Mouse (Mus musculus) ES-CJ7 (cell line): Measurements from ENCODE around the gene Bmpr1b.

ENCODE experiments used
- DNase-seq: peaks from one replicate; pipeline ENCODE4 v3.0.0; 2011; ENCODE audit warnings: low read depth, low spot score

Gene Bmpr1b

DNA sequence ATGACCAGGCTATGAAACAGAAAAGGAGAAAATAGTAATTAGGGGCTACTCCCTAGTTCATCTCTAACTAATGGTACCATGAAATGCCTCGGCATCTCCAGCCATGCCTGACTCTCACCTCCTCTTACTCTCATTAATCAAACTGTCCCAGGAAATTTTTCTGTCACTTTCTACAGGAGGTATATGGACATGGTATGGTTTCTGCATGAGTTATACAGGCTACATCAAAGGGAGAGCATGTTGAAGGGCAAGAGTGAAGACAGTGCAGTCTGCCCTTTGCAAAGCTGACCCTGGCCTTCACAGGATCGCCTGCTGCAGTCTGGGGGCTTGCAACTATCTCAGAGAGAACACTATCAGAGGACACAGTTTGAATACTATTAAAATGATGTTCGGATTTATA, 254.6 kb downstream of the Bmpr1b start:
- no peak for DNase-seq

GRCm38 (mm10) chr3:141909136-141909535, 260.1 kb downstream of the Bmpr1b start:
- no peak for DNase-seq

- DNase-seq: no peak
Measured at GRCm38 (mm10) chr3:141905903-141906623, 263.2 kb downstream of the Bmpr1b start.

- DNase-seq: peak; percentile 36
Measured at GRCm38 (mm10) chr3:141900361-141900760, 268.9 kb downstream of the Bmpr1b start.

- no peak for DNase-seq
Measured at GRCm38 (mm10) chr3:141899521-141899920, 269.7 kb downstream of the Bmpr1b start.

- no peak for DNase-seq
Measured at GRCm38 (mm10) chr3:141897698-141898097, 271.5 kb downstream of the Bmpr1b start.

DNA sequence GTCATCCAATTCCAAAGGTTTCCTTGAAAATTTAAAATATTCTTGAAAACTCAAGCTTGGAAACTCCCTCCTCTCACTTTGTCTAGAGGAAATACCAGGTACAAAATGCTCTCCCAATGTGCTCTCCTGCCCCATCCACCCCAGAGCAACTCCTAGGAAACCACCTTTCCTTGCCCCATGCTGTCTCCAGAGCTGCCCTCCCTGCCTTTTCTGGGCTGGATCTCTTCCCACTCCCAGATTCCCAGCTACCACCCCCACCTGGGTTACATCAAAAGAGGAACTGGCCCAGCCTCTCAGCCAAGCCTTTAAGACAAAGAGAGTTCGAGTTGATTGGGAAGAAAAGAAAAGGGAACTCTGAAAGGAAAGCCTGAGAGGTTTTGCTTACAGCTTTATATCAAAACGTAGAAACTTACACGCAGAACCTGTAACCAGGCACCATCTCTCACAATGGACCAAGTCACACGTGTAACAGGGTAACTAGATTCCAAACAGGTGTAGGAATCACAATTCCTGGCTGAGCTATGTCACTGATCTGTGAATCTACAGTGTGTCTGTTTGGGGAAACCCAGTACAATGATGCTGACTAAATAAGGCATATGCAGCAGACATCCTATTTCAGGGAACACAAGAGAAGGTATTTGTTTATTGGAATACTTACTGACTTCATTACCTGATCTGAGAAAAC, 272.2 kb downstream of the Bmpr1b start:
- no peak for DNase-seq

- DNase-seq: no peak
Measured at GRCm38 (mm10) chr3:141895096-141895495, 274.1 kb downstream of the Bmpr1b start.

DNA sequence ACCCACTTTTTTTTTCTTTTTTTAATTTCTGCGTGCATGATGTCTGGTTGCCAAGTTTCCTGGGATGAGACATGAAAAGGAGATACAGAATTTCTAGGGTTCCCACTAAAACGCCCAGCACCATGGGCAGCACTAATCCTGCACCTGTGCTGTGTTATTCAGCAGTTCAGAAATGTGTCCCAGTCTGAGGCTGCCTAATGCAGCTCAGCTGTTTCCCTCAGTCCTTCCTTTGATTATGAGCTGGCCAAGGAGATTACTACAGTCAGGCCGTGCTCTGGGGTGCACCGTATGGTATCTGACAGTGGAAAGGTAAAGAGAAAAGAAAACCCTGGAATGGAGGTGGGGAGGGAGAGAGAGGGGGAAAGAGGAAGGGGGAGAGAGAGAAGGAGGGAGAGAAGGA, 278.6 kb downstream of the Bmpr1b start:
- no peak for DNase-seq

GRCm38 (mm10) chr3:141887476-141888274, 281.6 kb downstream of the Bmpr1b start:
- DNase-seq: peak; percentile 4

DNA sequence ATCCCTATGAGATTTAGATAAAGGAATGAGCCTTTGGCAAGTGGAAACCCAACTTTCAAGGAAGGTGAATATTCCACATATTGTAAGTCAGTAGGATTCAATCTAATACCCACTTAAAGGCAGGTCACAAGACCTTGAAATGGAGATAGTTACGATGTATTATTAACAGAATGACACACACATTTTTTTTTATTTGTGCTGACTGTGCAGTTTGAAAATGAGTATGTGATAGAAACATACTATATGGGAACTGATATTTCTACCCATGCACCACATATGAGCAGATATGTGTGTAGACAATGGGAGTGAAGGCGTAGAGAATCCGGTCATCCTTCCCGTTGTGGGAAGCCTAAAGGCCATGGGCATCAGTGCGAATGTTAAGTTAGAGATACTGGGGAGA, 285.0 kb downstream of the Bmpr1b start:
- DNase-seq: no peak

DNA sequence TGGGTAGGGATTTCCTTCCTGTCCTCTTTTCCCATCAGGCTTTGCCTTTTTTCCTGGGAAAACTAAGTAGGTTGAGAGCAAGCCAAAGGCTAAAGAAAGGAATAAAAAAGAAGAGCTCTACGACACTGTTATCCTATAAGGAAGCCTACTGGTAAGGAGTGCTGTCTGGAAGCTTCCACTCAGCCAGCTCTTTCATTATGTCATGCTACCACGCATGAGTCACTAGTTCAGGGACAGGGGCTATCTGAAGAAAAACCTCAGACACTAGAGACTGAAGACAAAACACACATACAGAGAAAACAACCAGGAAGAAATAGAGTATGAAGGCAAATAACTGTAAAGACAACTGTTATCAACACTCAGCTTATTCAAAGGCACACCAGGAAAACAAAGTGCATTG, 286.7 kb downstream of the Bmpr1b start:
- DNase-seq: no peak

GRCm38 (mm10) chr3:141872337-141873042, 296.7 kb downstream of the Bmpr1b start:
- no peak for DNase-seq

DNA sequence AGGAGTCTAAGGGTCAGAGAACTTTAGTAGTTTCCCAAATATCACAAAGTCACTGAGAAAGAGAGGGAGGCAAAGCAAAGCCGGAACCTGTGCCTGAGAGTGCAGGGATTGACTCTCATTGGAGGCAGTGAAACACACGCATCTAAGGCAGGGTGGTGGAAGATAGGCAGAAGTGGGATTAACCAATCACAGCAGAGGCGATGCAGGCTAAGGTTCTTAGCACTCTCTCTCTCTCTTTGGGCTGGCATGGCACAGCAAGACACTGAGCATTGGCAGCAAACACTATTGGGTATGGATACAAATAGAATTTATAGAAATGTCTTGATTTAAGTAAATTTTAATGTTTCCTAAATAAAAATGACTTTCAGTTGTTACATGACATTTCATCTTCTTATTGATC, 297.4 kb downstream of the Bmpr1b start:
- DNase-seq: no peak

DNA sequence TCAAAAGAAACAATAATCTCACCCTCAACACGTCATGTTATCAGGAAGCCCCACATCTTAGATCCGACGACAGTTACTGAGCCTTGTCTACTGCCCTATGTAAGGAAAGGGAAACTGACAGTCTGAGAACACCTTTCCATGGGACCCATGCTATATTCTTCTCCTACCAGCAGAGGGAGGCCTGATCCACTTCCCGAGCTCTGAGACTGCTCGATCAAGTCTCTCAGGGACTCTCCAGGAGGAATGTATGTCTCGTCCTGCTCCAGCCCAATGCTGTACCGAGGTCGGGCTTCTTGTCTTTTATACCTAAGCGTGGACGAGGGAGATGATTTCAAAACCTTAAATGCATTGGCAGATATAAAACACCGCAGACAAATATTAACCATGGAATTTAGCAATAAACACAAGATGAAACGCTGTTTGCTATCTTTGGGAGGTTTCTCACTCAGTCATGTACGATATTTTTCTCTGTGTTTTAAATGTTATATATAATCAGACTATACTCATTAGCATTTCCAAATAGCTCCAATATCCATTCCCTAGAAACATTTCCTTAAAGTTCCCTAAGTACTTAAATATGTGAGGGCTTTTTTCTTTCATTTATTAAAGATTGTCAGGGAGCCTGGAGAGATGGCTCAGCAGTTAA, 306.3 kb downstream of the Bmpr1b start:
- DNase-seq: peak; percentile 82

DNA sequence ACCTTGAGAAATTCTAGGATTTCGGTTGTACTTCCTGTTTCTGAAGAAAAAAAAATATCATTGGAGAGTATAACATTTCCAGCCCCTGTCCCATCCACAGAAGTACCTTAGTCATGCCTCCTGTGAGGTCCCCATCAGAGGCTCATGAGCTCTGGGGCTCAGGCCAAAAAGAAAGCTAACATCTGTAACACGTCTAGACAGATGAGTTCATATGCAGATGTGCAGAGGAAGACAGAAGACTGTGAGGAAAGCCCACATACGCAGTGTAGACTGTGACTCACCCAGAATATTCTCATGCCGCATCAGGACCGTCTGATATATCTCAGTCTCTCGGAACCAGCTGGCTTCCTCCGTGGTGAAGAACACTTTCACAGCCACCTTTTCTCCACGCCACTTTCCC, 312.1 kb downstream of the Bmpr1b start:
- DNase-seq: no peak

DNA sequence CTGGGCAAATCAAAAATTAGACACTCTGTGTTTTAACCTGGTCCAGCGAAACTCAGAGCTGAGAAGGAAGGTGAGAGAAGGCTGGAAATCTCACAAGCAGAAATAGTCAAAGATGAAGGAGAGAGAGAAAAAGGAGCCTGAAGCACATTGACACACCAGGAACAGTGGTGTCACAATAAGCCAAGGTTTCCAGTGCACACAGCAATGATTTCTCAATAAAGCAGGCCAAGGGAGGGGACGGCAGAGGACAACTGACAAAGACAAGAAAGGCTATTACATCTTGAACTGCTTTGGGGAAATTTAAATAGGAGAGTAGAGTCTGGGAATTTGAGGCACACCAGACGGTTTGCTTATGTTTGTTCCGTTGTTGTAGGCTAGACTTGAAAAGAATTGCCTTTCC, 314.9 kb downstream of the Bmpr1b start:
- no peak for DNase-seq

DNA sequence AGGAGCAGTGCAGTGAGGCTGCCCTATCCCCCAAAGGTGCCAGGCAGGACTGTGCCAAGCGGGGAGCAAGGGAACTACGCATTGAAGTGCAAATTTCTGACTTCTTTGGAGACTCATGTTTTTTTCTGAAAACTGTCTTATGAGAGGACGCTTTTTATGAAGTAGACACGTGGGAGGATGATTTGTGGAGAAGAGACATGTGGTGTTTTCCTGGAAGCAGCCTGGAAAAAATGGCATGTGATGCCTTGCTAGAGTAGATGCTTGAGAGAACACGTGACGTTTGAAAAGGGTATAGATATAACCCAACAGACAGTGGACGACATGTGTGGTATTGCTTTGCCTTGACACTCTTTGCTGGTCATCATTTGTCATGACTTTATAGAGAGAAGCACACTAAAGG, 319.1 kb downstream of the Bmpr1b start:
- no peak for DNase-seq

GRCm38 (mm10) chr3:141849206-141849605, 320.0 kb downstream of the Bmpr1b start:
- peak; percentile 92 for DNase-seq

GRCm38 (mm10) chr3:141838864-141839263, 330.4 kb downstream of the Bmpr1b start:
- DNase-seq: peak; percentile 49

- DNase-seq: peak; percentile 53
Measured at GRCm38 (mm10) chr3:141831135-141831534, 338.1 kb downstream of the Bmpr1b start.
